Comparison of ENCODE assay signal across 38 mouse cellular contexts in genomic region chr10:76012922-76013321, GRCm38 (mm10). TPM values are rescaled to one million over a fixed set of nuclear protein-coding genes. Genes with fewer than 3 reads are reported as not detected.
"Had no signal": no experiment of that assay in that cellular context is flagged by ENCODE, and none has a peak within 500 bp of the region (broad histone marks: within the 10 kb centered on the region; RNA-seq: fewer than 3 reads in every experiment).

No protein-coding gene starts in this region.

- H3K9me3 ChIP-seq: heart, embryonic 10.5 days; hindbrain, embryonic 10.5 days; hindbrain, embryonic 12.5 days; intestine, embryonic 15.5 days; limb, embryonic 13.5 days; limb, embryonic 15.5 days; liver, embryonic 12.5 days had no signal

- DNase-seq: gastrocnemius, adult 2 months; gastrocnemius, postnatal 10 days; gastrocnemius, postnatal 25 days; heart, adult 18-20 months; heart, postnatal 10 days; heart, postnatal 4 days; kidney, adult 18-20 months; kidney, adult 8-10 months; kidney, postnatal 10 days; kidney, postnatal 25 days; kidney, postnatal 4 days; layer of hippocampus, postnatal 36 days; left cerebral cortex, postnatal 4 days had no signal

- H3K4me2 ChIP-seq: heart, embryonic 12.5 days; hindbrain, embryonic 12.5 days; hindbrain, embryonic 14.5 days; intestine, embryonic 15.5 days; limb, embryonic 13.5 days; limb, embryonic 15.5 days; liver, embryonic 12.5 days had no signal

- H3K36me3 ChIP-seq: heart, embryonic 10.5 days; heart, embryonic 12.5 days; hindbrain, embryonic 10.5 days; hindbrain, embryonic 12.5 days; intestine, embryonic 15.5 days; limb, embryonic 13.5 days; limb, embryonic 15.5 days; liver, embryonic 12.5 days had no signal

- ATAC-seq: hindbrain, embryonic 16.5 days; inflammation-experienced regulatory T-cells, adult 6 months; intestine, embryonic 15.5 days; intestine, postnatal 0 days; liver, embryonic 12.5 days had no signal

- H3K4me3 ChIP-seq: gastrocnemius, adult 2 months; heart, embryonic 10.5 days; heart, embryonic 12.5 days; hindbrain, embryonic 10.5 days; hindbrain, embryonic 12.5 days; intestine, embryonic 15.5 days; layer of hippocampus, adult 2 months; limb, embryonic 13.5 days; limb, embryonic 15.5 days; liver, embryonic 12.5 days had no signal

- H3K4me1 ChIP-seq: heart, embryonic 10.5 days; heart, embryonic 12.5 days; hindbrain, embryonic 10.5 days; hindbrain, embryonic 12.5 days; intestine, embryonic 15.5 days; limb, embryonic 13.5 days; limb, embryonic 15.5 days; liver, embryonic 12.5 days had no signal

- H3K27me3 ChIP-seq: heart, embryonic 12.5 days; hindbrain, embryonic 12.5 days; intestine, embryonic 15.5 days; limb, embryonic 13.5 days; limb, embryonic 15.5 days; liver, embryonic 12.5 days had no signal

- H3K27ac ChIP-seq: gastrocnemius, adult 2 months; heart, embryonic 10.5 days; hindbrain, embryonic 10.5 days; hindbrain, embryonic 12.5 days; hindbrain, embryonic 14.5 days; intestine, embryonic 15.5 days; layer of hippocampus, adult 2 months; limb, embryonic 13.5 days; limb, embryonic 15.5 days; liver, embryonic 12.5 days; liver, embryonic 14.5 days had no signal

- H3K9ac ChIP-seq: heart, embryonic 12.5 days; hindbrain, embryonic 12.5 days; hindbrain, embryonic 14.5 days; intestine, embryonic 15.5 days; limb, embryonic 13.5 days; limb, embryonic 15.5 days; liver, embryonic 12.5 days; liver, embryonic 14.5 days had no signal

RNA-seq across cellular contexts. Expression of gene Gm5134, which starts 58.6 kb away (rescaled TPM):
- total RNA-seq: gastrocnemius, adult 2 months; gastrocnemius, postnatal 10 days; gastrocnemius, postnatal 25 days; gastrocnemius, postnatal 4 days; heart, adult 18-20 months; heart, adult 8-10 months; heart, postnatal 10 days; heart, postnatal 25 days; heart, postnatal 4 days; layer of hippocampus, adult 2 months; layer of hippocampus, postnatal 14 days; left cerebral cortex, adult 18-20 months; left cerebral cortex, postnatal 25 days; left cerebral cortex, postnatal 4 days; liver, adult 2 months had no signal
- polyA plus RNA-seq: heart, embryonic 10.5 days; heart, embryonic 12.5 days; heart, embryonic 14.5 days; hindbrain, embryonic 10.5 days; hindbrain, embryonic 12.5 days; hindbrain, embryonic 14.5 days; hindbrain, embryonic 16.5 days; intestine, embryonic 15.5 days; intestine, postnatal 0 days; kidney, embryonic 14.5 days; kidney, embryonic 16.5 days; limb, embryonic 11.5 days; limb, embryonic 15.5 days; liver, adult 2 months had no signal
